Mouse (Mus musculus): ENCODE results near the gene Masp1. TPM values are rescaled to one million over a fixed set of nuclear protein-coding genes. Genes with fewer than 3 reads are reported as not detected.
A peak's percentile ranks its signal among the peaks of the same experiment; 100 is the strongest.

The Masp1 gene
- polyA plus RNA-seq, 2 experiments, result 7.2 to 9.5 TPM

GRCm38 (mm10) chr16:23417456-23418240, 103.0 kb downstream of the Masp1 start:
- H3K9ac ChIP-seq (ENCODE audit: low read depth, low read length, severe bottlenecking), result no peak overlapping the region
- TF ChIP-seq POLR2A (IDR thresholded peaks at IDR 0.05; ENCODE audit: borderline replicate concordance, extremely low read depth, insufficient read depth, insufficient read length), result no peak
- no peak overlapping the region for H3K4me3 ChIP-seq (replicated peaks; ENCODE audit: low read length)
- no peaks in the 10 kb centered on the region for H3K36me3 ChIP-seq (ENCODE audit: control insufficient read depth, insufficient read depth, low read length)
- H3K27me3 ChIP-seq (ENCODE audit: control insufficient read depth, insufficient read depth, low read length), result no peaks in the 10 kb centered on the region
- no peak overlapping the region for H3K4me2 ChIP-seq (replicated peaks; ENCODE audit: low read depth, low read length, severe bottlenecking)
- WGBS, result 55% methylated on average over 12 of the region's 13 CpGs
- ATAC-seq (ENCODE audit: low FRiP score, low read depth), result no peak
- H3K4me1 ChIP-seq (ENCODE audit: control insufficient read depth, insufficient read depth, low read length), result peaks cover 6% of the 10 kb centered on the region; the same call in 1 of the 2 replicates
- no peak for DNase-seq (ENCODE audit: low spot score)
- no peaks in the 10 kb centered on the region for H3K9me3 ChIP-seq (ENCODE audit: control insufficient read depth, low read length)
- no peak overlapping the region for H3K27ac ChIP-seq (replicated peaks; ENCODE audit: low read depth, low read length)

DNA sequence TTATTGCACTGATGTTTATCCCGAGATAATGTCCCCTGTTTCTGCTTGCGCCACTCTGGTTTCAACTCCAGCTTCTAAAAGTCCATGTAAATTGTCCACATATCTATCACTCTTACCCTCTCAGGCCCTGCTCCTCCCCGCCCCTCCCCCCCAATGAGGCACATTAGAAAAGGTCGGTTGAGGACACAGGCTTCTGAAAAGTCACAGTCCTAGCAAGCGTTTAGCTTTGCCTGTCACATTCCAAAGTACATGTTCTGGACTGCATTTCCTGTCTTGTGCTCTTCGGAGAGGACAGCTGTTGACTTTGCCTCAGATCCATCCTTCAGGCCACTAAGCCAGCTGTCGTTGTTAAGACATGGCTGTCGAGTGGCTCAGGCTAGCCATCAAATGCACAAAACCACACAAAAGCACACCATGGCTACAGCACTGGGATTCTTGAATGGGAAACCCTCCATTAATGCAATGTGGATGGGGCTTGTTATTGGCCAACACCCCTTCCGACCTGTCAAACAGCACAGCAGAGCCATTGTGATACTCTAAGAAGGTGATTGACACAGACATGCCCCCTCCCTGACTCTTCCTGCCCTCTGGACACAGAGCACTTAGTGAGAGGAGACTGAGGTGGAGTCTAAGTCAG, 103.8 kb downstream of the Masp1 start:
- DNase-seq (ENCODE audit: low spot score) (no peak), ATAC-seq (ENCODE audit: low FRiP score, low read depth) (peak; percentile 50; the same call in 1 of the 2 replicates)
- Histone ChIP-seq H3K9ac (ENCODE audit: low read depth, low read length, severe bottlenecking) (no peak overlapping the region; the same call in 1 of the 2 replicates), H3K4me2 (replicated peaks; ENCODE audit: low read depth, low read length, severe bottlenecking) (peak overlapping the region; percentile 32), H3K36me3 (ENCODE audit: control insufficient read depth, insufficient read depth, low read length) (no peaks in the 10 kb centered on the region), H3K4me1 (ENCODE audit: control insufficient read depth, insufficient read depth, low read length) (peaks cover 6% of the 10 kb centered on the region; the same call in 1 of the 2 replicates), H3K9me3 (ENCODE audit: control insufficient read depth, low read length) (no peaks in the 10 kb centered on the region), H3K27ac (replicated peaks; ENCODE audit: low read depth, low read length) (no peak overlapping the region), H3K4me3 (replicated peaks; ENCODE audit: low read length) (no peak overlapping the region), H3K27me3 (ENCODE audit: control insufficient read depth, insufficient read depth, low read length) (no peaks in the 10 kb centered on the region)
- no peak for TF ChIP-seq POLR2A (IDR thresholded peaks at IDR 0.05; ENCODE audit: borderline replicate concordance, extremely low read depth, insufficient read depth, insufficient read length)
- 46% methylated on average over 9 of the region's 9 CpGs for WGBS

GRCm38 (mm10) chr16:23416261-23416656, 104.4 kb downstream of the Masp1 start:
- WGBS, result 29% methylated on average over 10 of the region's 10 CpGs
- Histone ChIP-seq H3K27ac (replicated peaks; ENCODE audit: low read depth, low read length) (no peak overlapping the region), H3K9ac (ENCODE audit: low read depth, low read length, severe bottlenecking) (no peak overlapping the region; the same call in 1 of the 2 replicates)

DNA sequence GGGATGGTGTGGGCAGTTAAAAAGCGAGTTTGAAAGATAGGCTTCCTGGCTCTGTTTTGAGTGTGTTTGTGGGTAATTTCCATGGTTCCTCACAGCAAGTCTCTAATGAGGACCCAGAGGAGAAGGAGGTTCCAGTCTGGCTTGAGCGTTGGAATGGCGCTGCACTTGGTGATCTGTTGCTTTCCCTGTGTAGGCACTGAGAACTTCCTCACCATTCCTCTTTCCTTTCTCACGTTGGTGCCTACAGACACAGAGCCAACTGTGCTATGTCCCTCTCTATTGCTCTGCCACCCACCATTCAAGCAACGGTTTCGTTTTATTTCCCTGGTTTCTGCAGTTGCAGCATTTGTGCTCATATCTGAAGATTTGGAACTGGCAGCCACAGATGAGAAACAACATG, 107.7 kb downstream of the Masp1 start:
- 82% methylated on average over 6 of the region's 6 CpGs for WGBS
- no peak overlapping the region for H3K9ac ChIP-seq (ENCODE audit: low read depth, low read length, severe bottlenecking)
- H3K4me1 ChIP-seq (ENCODE audit: control insufficient read depth, insufficient read depth, low read length), result peaks cover 6% of the 10 kb centered on the region; the same call in 1 of the 2 replicates
- ATAC-seq (ENCODE audit: low FRiP score, low read depth), result no peak
- no peak for TF ChIP-seq POLR2A (IDR thresholded peaks at IDR 0.05; ENCODE audit: borderline replicate concordance, extremely low read depth, insufficient read depth, insufficient read length)
- H3K27me3 ChIP-seq (ENCODE audit: control insufficient read depth, insufficient read depth, low read length), result no peaks in the 10 kb centered on the region
- no peak overlapping the region for H3K4me2 ChIP-seq (replicated peaks; ENCODE audit: low read depth, low read length, severe bottlenecking)
- no peak overlapping the region for H3K27ac ChIP-seq (replicated peaks; ENCODE audit: low read depth, low read length)
- DNase-seq (ENCODE audit: low spot score), result no peak
- H3K4me3 ChIP-seq (replicated peaks; ENCODE audit: low read length), result no peak overlapping the region
- H3K9me3 ChIP-seq (ENCODE audit: control insufficient read depth, low read length), result no peaks in the 10 kb centered on the region
- H3K36me3 ChIP-seq (ENCODE audit: control insufficient read depth, insufficient read depth, low read length), result no peaks in the 10 kb centered on the region

More at GRCm38 (mm10) chr16:23416261-23416656, 104.4 kb downstream of the Masp1 start:
- ATAC-seq (ENCODE audit: low FRiP score, low read depth) (peak; percentile 47; the same call in 1 of the 2 replicates), DNase-seq (ENCODE audit: low spot score) (peak; percentile 57)
- H3K4me2 ChIP-seq (replicated peaks; ENCODE audit: low read depth, low read length, severe bottlenecking), result peak overlapping the region; percentile 32
- TF ChIP-seq POLR2A (IDR thresholded peaks at IDR 0.05; ENCODE audit: borderline replicate concordance, extremely low read depth, insufficient read depth, insufficient read length), result no peak
- H3K27me3 ChIP-seq (ENCODE audit: control insufficient read depth, insufficient read depth, low read length), result no peaks in the 10 kb centered on the region
- H3K4me1 ChIP-seq (ENCODE audit: control insufficient read depth, insufficient read depth, low read length), result peaks cover 6% of the 10 kb centered on the region; the same call in 1 of the 2 replicates
- no peaks in the 10 kb centered on the region for H3K36me3 ChIP-seq (ENCODE audit: control insufficient read depth, insufficient read depth, low read length)
- H3K4me3 ChIP-seq (replicated peaks; ENCODE audit: low read length), result no peak overlapping the region
- no peaks in the 10 kb centered on the region for H3K9me3 ChIP-seq (ENCODE audit: control insufficient read depth, low read length)

DNA sequence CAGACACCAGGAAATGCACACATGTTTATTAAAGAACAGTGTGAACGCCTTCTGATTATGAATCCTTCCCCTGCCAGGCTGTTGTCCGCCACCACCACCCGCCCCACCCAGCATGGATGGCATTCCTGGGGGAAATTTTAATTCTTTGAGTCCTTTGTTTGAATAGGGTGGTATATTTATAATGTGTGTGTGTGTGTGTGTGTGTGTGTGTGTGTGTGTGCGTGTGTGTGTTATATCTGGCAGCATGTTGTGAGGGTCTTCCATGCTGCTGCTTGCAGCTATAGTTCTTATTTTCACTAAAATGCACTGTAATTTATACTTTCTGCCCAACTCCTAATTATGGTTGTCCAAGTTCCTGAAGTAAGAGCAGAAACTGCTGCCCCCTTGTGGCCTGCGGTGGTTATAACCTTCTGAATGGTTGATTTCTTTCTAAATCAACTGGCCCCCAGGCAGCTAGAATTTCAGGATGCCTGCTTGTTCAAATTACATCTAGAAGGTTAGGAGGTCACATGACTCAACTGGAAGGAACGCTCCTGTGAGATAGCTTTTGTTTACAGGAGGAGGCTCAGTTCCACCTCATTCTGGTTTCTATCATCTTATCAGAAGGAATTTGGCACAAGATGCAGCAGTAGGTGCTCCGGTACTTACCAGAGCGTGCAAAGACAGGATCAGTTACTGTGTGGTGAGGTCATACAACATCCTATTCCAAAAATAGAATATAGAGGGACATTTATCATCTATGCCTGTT, 117.4 kb downstream of the Masp1 start:
- Histone ChIP-seq H3K9me3 (ENCODE audit: control insufficient read depth, low read length) (no peaks in the 10 kb centered on the region), H3K27ac (replicated peaks; ENCODE audit: low read depth, low read length) (no peak overlapping the region), H3K4me2 (replicated peaks; ENCODE audit: low read depth, low read length, severe bottlenecking) (no peak overlapping the region), H3K4me1 (ENCODE audit: control insufficient read depth, insufficient read depth, low read length) (no peaks in the 10 kb centered on the region), H3K27me3 (ENCODE audit: control insufficient read depth, insufficient read depth, low read length) (no peaks in the 10 kb centered on the region), H3K9ac (ENCODE audit: low read depth, low read length, severe bottlenecking) (no peak overlapping the region), H3K4me3 (replicated peaks; ENCODE audit: low read length) (no peak overlapping the region), H3K36me3 (ENCODE audit: control insufficient read depth, insufficient read depth, low read length) (no peaks in the 10 kb centered on the region)
- DNase-seq (ENCODE audit: low spot score) (peak; percentile 87), ATAC-seq (ENCODE audit: low FRiP score, low read depth) (peak; percentile 41)
- 43% methylated on average over 8 of the region's 8 CpGs for WGBS
- TF ChIP-seq POLR2A (IDR thresholded peaks at IDR 0.05; ENCODE audit: borderline replicate concordance, extremely low read depth, insufficient read depth, insufficient read length), result no peak
